Mouse (Mus musculus) neutrophil, adult 5-6 weeks (primary cell): Measurements from ENCODE around the gene Cbx7. TPM values are rescaled to one million over a fixed set of nuclear protein-coding genes. Genes with fewer than 3 reads are reported as not detected.
A peak's percentile ranks its signal among the peaks of the same experiment; 100 is the strongest.
"Not testable (repeated sequence)": the region's sequence is repeated elsewhere in the genome, so short reads cannot be mapped to it uniquely, and the experiment has no call there.

Experiments
- ATAC-seq: fragments of 151-379, 151-347 bp; 2 replicates; pipeline ENCODE4 v1.8.0; 2017; ENCODE audit warnings: mild to moderate bottlenecking, moderate TSS enrichment; ENCODE audit not compliant: insufficient number of reproducible peaks, poor library complexity, low FRiP score, severe bottlenecking; ENCODE audit errors: extremely low read depth
- total RNA-seq: library from RNA; stranded (forward); fragments of 200-1000 nt; gene quantifications from 2 replicates; pipeline ENCODE4 v1.2.3, GENCODE M21; 2017

Gene Cbx7
- total RNA-seq, 1 experiment from 2014 or later: 109 TPM

DNA sequence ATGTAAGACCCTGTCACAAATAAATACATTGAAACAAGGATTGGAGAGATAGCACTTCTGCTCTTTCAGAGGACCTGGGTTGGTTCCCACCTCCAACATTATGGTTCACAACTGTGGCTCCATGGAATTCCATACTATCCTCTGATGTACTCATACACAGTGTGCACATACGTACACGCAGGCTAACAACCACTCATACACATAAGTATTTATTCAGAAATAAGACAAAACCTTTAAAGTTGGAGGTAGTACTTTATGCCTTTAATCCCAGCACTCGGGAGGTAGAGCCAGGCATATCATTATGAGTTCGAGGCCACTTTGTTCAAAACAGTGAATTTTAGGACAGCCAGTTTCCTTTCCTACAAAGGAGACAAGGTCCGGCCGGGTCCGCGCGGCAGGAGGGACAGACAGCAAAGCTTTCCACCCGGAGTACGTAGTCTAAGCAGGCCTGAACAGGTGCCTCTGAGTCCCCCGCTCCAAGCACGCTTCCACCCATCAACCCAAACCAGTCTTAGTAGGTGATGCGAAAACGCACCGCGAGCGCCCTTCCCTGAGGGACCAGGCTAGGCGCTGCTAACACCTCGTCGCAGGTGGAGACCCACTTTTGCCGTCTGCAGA lies 37.8 kb downstream of the Cbx7 start:
- no peak for ATAC-seq

DNA sequence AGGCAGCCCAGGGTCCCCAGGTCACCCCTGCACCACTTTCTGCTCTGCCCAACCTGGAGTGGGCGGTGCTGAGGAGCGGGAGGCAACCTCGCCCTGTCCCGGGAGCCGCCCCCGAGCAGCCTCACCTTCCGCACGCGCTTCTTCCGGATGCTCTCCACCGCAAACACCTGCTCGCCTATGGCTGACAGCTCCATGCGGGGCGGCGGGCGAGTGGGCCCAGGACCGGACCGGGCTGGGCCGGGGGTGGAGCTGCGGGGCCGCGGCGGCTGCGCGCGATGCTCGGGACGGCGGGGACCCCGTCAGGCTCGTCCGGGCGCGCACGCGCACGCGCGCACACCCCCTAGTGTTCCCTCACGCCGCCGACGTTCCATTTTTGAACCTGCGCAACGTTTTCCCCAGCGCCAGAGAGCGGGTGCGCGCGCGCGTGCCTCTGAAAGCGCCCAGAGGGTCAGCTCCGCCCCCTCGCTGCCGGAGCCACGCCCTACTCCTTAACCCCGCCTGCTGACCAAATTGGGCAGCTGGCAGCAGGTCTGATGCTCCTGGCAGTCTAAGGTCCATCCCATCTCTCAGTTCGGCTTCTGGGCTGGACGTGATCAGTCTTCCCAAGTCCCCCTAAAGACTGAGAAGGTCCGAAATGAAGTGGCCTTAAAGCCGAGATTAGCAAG lies 38.5 kb downstream of the Cbx7 start:
- ATAC-seq: peak; percentile 66

DNA sequence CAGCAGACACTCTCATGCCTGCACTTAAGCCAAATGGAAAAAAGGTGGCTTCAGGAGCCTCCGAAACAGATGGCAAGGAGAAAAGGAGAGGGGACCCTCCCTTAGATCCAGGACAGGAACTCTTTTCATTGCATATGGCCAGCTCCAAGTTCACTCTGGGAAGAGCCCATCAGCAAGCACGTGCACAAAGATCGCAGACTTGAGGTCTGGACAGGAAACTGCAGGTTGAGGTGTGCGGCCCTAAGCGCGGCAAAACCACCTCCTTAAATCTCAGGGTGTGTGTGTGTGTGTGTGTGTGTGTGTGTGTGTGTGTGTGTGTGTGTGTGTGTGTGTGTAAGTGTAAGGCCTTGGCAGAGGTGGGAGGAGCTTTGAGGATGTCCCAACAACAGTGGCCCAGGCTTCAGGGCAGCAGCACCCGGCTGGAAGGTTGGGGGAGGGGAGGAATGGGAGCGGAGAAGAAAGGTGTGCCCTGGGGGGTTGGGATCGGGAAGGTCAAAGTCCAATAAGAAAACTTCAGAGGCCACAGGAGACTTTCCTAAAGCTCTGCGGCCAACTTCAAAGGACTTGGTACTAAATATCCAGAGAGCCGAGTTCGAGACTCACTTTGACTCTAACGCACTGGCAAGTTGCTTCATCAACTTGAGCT lies 39.3 kb downstream of the Cbx7 start:
- ATAC-seq: no peak

DNA sequence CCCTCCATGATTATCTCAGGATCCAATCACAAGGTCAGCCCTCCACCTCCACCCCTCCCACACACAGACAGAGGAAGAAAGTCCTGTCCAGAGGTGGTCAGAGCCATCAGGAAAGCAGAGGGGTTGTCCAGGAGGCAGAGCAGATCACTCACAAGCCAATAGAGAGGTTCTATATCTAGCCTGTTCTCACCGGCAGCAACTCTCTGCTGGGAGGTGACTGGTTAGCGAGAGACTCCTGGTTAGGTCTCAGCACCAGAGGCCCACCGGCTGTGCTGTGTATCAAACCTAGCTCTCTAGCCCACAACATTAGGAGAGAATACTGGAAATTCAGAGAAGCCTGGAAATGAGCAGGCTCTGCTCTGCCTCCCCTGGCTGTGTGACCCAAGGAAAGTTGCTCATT lies 41.2 kb downstream of the Cbx7 start:
- ATAC-seq: no peak

DNA sequence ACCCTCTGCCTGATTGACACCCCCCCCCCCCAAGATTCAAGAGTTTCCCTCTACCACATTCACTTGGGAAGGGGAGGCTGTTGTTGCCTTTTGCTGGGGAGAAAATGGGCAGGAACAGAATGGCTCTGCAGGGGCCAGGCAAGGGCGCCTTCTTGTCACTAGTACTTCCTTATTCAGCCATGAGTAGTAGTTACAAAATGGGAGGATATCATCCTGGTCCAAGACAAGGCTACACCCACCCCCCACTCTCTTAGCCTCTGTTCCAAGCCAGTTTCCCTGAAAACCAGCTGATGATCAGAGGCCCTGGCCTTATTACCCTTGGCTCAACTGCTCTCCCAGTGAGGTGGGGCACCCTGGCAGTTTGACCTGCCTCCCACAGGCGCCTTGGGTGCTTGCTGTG lies 42.2 kb downstream of the Cbx7 start:
- no peak for ATAC-seq

DNA sequence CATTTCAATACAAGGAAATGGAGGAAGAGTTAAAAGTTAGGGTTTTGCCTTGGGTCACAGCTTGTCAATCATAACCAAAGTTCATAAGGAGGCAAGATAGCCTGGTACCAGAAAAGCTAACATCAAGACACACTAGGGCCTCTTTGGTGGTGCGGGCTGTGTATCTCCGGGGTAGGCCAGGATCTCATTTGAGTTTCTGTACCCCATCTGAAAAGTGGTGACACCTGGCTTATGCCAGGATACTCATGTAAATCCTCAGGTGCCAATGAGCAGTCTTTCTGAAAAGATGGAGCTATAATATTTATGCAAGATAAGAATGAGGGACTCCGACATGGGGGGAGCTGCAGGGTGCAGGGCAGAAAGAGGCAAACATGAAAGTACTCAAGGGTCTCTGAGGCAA lies 42.6 kb downstream of the Cbx7 start:
- ATAC-seq: no peak

DNA sequence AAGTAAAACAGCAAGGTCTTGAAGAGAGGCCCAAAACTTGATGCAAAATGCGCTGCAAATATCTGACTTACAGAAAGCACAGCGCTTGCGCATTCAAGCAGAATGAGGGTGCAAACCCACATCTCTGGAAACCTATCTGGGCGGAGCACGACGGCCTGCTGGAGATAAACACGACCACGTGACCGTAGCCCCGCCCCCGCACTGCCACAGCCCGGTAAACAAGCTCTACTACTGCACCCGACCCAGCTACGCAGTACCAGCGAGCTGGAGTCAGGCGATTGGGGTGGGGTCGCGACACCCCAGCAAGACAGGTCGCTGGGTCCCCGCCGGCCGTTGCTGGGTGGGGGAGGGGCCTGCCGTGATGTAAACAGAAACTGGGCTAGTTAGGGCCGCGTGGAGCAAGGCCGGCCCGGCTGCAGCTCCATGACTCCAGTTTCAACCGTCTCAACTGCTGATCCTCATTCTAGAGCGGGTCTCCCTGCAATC lies 43.2 kb downstream of the Cbx7 start:
- ATAC-seq: peak; percentile 82

DNA sequence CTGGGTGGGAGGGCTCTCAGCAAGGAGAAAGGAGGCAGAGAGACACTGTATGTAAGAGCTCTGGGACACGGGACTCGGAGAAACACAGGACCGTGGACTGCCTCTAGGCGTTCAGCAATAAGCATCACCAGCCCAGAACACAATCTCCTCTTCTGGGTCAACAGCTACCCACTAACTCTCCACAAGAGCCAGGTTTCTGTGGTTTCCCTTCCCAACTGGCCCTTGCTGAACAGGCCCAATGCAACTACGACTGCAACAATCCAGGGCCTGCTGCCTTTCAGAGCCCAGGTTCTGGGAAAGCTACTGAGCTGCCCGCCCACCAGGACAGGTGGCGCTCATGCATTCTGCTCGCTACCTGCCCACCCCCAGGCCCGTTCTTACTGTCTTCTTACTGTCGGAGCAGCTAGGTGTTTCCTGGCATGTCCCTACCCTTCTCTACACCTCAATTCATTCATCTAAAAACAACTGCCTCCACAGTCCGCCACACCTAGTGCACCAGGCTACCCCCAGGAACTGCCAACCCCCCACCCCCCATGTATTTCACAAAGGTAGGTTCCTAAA lies 44.0 kb downstream of the Cbx7 start:
- no peak for ATAC-seq

DNA sequence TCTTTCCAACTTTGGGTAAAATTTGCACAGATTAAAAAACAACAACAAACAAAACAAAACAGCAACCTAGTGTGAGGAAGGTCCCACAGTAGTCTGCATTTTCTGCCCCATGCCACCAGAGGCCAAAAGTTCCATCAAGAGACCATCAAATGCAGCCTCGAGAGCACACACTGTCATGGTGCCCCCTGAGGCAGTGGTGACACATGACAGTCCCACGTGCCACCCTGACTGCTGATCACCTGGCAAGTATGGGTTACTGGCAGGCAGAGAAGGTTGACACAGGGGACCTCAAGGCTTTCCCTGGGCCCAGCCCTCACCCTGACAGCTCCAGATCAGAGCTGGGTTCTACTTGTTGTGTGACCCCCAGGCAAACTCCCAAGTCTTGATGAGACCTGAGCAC lies 51.1 kb downstream of the Cbx7 start:
- 0 out of 2 replicates have a peak, but pooled peaks have one; percentile 33 for ATAC-seq

DNA sequence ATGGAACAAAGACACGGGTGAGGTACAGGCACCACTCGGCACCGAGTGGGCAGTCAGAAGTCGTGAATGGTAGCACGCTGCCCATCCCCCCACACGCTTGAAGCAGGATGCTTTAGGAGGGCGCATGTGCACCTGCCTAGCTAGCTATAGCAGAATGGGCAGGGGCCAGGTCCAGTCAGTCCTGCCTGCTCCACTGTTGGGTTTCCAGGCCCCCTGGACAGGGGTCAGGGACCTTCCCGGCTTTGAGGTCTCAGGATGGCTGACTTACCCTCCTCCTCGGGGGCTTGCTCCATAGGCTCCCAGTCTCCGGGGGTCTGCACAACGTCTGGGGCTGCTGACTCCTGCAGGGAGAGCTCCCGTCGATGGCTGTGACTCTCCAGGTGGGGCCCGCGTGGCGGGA lies 52.4 kb downstream of the Cbx7 start:
- ATAC-seq: no peak

DNA sequence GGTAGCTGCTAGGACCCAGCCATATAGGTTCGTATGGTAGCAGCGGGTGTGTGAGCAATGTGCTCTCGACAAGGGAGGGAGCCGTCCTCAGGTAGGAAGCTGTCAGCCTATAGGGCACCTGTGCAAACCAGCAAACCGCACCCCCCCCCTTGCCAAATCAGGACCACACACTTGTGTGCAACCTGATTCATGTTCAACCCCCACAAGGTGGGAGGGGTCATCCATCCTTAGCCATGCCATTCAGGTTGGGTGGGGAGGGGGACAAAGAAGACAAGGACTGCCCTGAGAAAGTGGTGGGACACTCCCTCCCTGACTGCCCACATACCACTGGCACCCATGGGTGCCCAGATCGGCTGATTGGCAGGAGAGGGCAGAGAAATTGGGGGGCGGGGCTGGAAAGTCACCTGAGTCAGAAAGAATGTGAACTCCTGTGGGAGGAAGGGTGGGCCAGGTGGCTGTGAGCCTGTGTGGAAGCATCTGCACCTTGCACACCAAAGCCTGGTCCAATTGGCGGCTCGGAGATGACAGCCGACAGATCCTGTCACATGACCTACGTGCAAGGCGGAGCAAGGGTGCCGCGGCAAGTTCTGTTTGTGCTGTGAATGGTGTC lies 53.7 kb downstream of the Cbx7 start:
- ATAC-seq: no peak

DNA sequence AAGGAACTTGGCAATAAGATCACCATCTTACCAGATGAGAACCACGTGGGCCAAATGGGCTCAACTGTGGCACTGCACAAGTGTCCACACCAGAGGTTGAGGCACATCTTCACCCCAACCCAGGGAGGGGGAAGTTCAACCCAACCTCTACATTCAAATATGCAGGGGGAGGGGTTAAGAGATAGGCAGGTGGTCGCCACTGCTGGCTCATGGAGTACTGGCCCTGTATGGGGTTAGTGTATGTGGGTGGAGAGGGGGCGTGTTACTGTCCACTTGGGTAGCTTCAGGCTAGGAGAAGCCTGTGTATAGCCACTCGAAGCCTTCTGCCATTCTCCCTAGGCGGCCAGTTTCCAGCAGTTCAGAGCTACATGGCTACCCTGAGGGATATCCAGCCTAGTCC lies 54.8 kb downstream of the Cbx7 start:
- no peak for ATAC-seq

DNA sequence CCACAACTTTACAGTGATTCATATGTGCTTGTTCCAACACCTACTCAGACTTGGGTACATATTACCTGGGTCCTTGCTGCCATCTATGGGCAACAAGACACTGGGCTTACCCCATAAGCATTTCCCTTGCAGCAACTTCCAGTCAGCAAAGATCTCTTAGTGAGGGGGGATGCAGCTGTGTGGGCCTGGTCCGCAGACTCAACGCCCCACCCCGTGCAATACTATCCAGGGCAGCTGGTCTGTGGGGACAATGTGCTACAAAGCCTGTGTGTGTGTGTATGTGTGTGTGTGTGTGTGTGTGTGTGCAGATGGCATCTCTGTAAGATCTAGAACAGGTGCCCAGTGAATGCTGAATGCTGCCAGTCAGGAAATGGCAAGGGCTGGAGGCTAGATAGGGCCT lies 56.6 kb downstream of the Cbx7 start:
- ATAC-seq: peak; percentile 13; the same call in 1 of the 2 replicates

DNA sequence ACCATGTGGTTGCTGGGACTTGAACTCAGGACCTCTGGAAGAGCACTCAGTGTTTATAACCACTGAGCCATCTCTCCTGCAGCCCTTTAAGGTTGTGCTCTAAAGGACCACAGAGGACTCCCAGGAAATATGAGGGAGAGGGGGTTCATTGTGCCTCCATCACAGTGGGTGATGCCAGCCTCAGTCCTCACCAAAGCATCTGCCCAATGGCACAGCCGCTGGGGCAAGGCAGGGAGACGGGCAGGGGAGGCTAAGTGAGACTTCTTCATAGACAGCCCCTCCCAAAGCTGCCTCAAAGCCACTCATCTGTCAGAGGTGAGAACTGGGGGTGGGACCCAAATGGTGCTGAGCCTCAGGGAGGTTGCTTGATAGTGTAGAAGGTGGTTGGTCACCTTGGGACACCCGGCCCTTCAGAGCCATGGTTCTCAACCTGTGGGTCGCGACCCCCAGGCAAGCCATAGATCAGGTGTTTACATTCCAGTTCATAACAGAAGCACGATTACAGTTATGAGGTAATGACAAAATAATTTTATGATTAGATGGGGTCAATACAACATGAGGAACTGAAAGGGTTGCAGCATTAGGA lies 57.1 kb downstream of the Cbx7 start:
- no peak for ATAC-seq

DNA sequence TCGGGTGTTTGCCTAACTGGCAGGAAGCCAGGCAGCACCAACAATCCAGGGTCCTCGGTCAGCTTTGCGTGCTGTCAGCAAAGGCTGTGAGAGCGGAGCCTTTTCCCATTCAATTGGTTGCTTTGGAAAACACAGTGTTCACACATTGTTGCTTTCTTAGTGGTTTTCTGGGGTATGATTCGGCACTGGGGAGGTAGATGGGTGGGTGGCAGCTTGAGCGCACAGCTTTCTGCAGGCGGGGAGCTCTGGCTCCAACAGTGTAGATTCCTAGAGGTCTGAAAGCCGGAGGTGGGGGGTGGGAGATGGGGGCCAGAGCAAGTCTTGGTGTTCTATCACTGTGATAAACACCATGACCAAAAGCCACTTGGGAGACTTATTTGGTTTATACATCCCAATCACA lies 59.6 kb downstream of the Cbx7 start:
- ATAC-seq: no peak

DNA sequence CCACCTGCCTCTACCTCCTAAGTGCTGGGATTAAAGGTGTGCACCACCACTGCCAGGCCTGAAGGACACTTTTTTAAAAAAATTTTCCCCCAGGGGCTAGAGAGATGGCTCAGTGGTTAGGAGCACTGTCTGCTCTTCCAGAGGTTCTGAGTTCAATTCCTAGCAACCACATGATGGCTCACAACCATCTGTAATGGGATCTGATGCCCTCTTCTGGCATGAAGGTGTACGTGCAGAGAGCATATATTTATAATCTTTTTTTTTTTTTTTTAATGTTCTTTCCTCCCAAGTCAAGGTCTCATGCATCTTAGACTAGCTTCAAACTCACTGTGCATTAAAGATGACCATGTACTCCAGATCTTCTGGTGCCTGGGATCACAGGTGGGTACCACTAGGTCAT lies 60.1 kb downstream of the Cbx7 start:
- not testable (repeated sequence) for ATAC-seq

DNA sequence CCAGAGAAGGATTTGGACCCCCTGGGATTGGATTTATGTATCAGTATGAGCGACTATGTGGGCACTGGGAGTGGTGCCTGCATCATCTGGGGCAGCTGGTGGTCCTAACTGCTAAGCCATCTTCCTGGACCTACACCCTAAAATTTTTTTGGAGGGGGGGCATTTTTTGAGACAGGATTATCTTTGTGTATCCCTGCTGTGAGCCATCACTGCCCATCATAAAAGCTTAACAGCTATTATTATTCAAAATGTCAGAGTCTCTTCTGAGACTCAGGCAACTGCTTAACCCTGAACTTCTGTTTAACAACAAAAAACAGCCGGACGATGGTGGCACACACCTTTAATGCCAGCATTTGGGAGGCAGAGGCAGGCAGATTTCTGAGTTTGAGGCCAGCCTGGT lies 61.9 kb downstream of the Cbx7 start:
- not testable (repeated sequence) for ATAC-seq

DNA sequence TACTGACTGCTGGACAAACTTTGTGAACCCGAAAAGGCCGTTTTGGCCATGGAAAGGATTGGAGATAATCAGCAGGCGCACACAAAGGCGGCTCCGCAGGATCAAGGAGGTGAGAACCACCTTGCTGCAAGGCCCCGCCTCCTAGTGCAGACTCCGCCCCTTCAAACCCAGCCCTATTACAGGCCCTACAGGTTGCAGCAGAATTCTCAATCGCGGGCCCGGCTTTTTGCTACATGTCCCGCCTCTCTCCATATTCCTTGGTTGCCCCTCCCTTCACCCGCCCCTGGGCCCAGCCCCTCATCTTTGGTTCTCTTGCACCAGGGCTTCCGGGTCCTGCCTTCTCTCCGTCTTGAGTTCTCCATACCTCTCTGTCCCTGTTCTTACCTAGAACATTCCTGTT lies 64.1 kb downstream of the Cbx7 start:
- ATAC-seq: no peak

DNA sequence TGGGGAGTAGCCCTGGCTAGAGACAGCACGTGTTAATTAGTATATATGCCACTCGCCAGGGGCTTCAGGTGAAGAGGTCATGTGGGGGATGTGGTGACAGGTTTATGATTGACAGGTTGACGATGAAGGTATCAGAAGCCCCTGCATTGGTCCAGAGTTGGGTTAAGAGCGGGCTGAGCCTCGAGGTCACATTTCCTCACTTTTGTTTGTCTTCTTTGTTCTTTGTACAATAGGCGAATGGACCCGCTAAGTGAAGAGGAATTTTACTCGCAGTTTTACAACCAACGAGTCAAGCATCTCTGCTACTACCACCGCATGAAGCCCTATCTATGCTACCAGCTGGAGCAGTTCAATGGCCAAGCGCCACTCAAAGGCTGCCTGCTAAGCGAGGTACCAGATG lies 65.7 kb downstream of the Cbx7 start:
- no peak for ATAC-seq
